Mouse (Mus musculus) skeletal muscle tissue, adult 2 months (tissue): Measurements from ENCODE around the gene Specc1l.

ENCODE experiments used
- DNase-seq: peaks from one replicate; pipeline ENCODE4 v3.0.0-alpha.2; 2012; ENCODE audit warnings: low read depth, low spot score

The Specc1l gene

DNA sequence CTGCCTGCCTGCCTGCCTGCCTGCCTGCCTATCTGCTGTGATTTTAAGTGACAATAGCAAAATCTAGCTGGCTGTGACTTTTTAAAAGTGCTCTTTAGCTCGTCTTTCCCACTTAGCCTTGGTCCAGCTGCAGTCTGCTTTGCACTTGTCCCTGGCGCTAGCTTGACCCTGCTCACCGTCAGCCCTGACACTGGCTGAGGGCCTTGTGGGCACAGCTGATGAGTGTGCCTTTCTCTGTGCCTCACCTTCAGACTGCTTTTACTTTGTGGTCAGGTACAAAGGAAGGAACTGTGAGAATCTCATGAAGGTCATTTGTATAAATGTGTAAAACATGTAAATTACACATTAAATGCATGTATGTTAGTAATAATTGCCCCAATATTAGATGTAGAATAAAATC, 12.3 kb downstream of the Specc1l start:
- DNase-seq, result no peak

DNA sequence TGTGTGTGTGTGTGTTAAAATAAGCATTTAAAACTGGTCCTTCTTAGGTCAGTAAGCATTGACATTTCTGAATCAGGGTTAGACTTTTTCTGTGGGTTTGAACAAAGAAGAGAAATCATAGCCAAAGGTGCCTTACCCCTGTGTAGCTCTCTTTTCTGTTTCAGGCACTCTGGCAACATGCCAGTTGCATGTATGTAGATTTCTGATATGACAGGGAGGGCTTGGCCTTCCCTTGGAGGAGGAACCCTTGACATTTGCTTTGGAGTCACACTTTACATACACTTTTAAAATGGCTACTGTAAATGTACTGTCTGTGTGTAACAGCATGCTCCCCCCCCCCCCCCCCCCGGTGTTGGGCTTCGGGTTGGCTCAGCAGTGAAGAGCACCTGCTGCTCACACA, 12.8 kb downstream of the Specc1l start:
- no peak for DNase-seq

DNA sequence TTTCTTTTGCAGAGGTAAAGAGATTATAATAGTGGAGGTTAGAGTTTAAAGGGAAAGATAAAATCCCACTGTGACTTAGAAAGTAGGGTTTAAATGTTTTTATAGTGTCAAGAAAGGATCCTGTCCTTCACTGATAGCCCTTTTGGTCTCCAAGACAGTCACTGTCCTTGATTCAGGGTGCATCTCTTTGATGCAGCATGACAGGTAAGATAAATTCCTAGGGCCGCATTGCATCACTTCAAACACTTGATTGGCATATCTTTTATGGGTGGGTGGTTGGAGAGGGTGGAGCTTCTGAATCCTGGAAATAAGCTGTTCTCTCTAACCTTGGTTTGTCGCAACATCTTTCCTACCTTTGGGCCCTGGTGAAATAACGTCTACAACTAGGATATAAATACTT, 15.5 kb downstream of the Specc1l start:
- DNase-seq, result no peak

DNA sequence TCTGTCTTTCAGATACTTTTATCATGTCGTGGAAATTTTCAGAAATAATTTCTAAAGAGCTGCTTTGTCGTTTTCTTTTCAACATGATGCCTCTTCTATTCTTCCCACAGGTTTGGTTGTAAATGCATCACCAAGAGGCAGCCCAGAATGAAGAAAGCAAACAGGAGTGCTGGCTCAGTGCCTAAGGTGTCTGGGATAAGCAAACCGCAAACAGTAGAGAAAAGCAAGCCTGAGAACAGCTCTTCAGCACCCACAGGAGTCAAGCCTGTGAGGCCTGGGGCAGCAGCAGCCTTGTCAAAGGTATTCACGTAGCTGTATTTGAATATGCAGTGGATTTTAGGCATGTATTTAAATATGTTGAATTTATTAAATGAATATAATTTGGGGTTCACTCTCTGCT, 18.7 kb downstream of the Specc1l start:
- no peak for DNase-seq

DNA sequence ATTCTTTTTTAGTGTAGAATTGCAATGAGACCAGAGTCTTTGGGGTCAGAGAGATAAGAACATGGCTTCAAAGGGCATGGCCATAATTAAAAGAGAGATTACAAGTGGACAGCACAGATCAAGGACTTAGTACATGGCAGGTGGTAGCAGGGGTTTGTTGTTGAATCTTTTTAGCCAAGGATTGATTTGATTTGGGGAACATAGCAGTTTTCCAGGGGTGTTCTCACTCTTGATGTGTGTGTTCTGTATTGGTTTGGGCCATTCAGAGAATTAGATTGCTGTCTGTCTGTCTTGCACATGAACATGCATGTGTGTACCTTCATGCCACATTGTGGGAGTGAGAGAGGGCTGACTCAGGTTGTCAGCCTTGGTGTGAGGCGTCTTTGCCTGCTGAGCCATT, 20.0 kb downstream of the Specc1l start:
- DNase-seq, result no peak

DNA sequence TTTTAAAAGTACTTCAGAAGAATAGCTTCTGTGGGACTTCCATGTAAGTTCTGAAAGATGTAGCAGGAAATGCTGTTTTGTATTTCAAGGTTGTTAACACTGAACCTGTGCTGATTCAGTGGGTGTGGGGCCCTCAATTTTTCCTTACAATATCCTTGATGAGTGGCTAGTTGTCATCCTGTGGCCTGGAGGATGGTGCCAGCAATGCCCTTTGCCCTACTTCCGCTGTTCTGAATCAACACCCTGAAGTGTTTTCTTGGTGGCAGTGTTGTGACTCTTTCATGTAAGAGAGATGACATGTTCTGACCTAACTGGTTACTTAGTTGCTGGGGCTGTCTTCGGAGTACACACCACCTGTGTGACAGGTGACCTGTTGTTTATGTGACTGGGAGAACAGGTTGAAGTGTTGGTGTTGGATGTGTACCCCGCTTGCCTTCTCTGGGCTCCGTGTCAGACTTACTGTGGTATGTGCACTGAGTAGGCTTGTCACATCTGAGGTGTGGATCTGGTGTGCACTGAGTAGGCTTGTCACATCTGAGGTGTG, 20.8 kb downstream of the Specc1l start:
- no peak for DNase-seq

DNA sequence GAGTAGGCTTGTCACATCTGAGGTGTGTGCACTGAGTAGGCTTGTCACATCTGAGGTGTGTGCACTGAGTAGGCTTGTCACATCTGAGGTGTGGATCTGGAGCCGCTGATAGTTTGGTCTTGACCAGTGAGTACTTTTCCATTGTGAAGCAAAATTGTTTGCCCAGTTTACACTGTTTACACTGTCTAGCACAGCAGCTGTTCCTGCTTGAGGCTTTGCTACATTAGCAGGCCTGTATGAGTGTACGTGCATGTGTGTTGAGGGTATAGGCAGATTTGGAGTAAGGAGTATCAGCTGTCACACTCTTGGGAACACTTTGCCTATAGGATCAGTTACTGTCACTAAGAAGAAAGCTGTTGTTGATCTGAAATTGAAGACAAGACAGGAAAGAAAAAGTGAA, 21.6 kb downstream of the Specc1l start:
- DNase-seq, result no peak

DNA sequence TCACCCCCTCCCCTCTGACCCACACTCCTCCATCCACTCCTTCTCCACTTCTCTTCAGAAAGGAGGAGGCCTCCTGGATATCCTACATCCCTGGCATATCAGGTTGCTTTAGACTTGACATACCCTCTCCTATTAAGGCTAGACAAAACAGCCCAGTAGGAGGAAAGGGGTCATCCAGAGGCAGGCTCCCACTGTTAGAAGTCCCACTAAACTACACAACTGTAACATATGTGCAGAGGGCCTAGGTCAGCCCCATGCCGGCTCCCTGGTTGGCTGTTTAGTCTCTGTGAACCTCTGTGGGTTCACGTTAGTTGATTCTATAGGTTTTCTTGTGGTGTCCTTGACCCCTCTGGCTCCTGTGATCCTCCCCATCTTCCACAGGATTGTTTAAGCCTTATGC, 23.9 kb downstream of the Specc1l start:
- DNase-seq, result no peak

DNA sequence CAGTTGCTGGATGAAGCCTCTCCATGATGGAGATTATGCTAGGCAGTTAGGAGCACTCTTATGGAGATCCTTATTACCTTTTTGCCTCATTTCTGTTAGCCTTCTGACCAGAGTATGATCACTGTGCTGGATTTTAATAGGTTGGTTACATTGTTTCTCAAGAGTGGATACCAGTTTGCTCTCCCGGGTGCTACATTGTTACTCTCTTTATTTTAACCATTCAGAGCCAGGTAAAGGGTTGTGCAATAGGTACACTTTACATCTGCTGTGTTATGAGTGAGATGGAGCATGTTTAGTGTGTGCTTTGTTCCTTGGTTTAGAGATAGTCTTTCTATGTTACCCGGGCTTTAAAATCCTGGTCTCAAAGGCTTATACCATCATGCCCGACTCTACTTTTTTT, 24.3 kb downstream of the Specc1l start:
- DNase-seq, result no peak

DNA sequence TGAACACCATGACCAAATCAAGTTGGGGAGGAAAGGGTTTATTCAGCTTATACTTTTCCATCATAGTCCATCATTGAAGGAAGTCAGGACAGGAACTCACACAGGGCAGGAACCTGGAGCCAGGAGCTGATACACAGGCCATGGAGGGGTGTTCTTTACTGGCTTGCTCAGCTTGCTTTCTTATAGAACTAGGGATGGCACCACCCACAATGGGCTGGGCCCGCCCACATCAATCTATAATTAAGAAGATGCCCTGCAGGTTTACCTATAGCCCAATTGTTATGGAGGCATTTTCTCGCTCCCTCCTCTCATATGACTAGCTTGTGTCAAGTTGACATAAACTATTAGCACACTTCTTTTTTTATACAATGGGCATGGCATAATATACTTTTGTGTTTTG, 25.3 kb downstream of the Specc1l start:
- DNase-seq, result no peak

DNA sequence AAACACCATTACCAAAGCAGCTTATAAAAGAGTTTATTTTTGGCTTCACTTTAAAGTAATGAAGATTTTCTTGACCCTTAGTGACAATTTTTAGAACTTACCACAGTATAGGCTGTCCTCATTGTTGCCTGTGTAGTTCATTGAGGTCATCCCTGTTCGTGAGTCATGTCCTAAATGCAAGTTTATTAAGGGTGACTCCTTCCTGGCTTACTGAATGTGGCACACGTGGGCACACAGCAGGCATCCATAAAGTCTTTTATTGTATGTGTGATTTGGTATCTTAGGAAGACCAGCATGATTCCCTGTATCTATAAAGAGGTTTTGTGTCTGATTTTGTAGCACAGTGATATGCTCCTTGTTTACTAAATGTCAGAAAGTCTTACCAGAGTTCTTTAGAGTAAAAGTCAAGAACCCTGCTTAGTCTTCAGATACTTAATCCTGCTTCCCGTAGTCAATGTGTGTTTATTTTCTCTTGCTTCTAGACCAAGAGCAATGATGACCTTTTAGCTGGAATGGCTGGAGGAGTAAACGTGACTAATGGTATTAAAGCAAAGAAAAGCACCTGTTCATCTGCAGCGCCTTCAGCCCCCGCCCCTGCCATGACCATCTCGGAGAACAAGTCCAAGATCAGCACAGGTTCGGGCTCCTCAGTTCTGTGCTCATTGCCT, 28.8 kb downstream of the Specc1l start:
- no peak for DNase-seq

DNA sequence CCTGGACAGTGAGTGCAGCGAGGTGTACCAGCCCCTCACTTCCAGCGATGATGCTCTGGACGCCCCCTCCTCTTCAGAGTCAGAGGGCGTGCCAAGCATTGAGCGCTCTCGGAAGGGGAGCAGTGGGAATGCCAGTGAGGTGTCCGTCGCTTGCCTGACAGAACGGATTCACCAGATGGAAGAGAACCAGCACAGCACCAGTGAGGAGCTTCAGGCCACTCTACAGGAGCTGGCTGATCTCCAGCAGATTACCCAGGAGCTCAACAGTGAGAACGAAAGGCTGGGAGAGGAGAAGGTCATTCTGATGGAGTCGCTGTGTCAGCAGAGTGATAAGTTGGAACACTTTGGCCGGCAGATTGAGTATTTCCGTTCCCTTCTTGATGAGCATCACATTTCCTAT, 33.9 kb downstream of the Specc1l start:
- DNase-seq, result no peak

DNA sequence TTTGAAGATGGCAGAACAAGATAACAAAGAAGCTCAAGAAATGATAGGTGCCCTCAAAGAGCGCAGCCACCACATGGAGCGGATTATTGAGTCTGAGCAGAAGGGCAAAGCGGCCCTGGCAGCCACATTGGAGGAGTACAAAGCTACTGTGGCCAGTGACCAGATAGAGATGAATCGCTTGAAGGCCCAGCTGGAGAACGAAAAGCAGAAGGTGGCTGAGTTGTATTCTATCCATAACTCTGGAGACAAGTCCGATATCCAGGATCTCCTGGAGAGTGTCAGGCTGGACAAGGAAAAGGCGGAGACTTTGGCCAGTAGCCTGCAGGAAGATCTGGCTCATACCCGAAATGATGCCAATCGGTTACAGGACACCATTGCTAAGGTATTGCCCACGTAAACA, 34.5 kb downstream of the Specc1l start:
- no peak for DNase-seq

DNA sequence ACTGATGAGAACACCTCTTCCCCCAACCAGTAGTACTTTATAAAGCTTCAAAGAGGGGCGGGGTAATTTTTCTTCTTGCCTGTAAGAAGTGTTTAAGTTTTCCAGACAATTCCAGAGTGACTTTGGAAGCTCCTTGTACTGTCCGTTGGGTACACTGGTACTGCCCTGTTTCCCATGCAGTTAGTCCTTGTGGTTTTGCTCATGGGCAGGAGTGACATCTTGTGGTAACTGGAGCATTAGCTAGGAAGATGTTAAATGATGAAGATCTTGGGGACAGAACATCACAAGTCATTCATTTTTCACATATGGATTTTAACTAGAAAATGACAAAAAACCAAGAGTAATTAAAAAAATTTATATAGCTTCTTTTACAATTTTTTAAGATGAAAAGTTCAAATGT, 39.1 kb downstream of the Specc1l start:
- DNase-seq, result peak; percentile 17

DNA sequence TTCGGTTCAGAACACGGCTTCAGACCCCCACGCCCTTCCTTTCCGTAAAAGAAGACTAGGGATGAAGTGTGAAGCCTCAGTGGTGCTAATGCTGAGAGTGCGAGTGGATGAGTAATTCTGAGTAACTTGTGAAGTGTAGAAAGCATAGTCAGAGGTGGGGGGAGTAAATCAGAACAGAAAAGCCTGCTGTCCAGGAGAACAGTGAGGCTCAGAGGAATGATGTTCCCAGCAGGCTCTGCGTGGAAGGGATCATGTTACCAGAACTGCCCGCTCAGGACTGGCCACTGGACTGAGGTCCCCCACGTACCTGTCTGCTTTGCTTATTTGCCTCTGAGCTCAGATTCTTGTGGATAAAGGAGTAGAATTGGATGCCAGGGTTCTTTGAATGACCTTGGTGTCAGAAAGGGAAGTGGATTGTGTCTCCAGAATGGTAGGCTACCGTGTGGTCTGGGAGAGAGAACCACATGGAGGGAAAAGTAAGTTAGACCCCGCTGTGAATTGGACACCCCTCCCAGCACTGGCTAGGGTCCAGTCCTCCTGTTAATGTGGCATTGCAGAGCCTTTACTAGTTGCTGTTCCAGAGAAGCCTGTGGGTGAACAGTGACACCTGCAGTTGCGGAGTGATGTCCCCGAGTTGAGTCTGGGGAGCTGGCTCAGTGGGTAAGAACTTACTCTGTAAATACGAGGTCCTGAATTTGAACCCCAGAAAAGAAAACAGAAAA, 40.6 kb downstream of the Specc1l start:
- no peak for DNase-seq

DNA sequence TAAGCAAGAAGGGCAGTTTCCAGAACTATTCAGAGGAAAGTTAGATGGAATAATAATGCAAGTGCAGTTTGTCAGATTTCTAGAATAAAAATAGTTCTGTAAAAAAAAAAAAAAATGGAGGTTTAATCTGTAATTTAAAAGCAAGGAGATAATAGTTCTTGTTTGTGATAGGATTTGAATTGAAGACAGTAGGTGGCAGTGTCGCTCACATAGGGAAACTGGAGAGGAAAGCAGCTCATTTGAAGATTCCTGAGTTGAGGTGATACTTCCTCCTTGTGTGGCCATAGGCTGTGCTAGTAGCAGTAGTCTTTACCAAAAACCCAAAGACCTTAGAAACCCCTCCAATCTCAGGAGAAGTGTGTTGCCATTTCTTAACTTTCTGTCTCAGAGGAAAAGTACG, 43.2 kb downstream of the Specc1l start:
- DNase-seq, result peak; percentile 10

DNA sequence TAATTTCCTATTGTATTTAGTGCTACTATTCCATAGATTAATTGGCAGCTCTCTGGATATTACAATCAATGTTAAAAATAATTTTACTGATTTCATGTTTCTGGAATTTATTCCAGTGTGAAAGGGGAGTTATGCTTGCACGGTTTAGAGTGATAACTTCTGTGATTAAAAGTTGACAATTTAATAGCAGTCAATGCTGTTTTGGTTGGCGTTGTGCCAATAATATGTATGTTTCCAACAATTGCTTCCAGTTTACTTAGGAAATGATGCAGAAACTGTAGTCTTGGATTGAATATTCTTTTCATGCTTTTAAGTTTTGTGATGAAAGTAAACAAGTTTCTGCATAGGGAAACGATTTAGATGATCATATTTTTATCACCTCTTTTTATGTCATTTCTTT, 45.5 kb downstream of the Specc1l start:
- no peak for DNase-seq

DNA sequence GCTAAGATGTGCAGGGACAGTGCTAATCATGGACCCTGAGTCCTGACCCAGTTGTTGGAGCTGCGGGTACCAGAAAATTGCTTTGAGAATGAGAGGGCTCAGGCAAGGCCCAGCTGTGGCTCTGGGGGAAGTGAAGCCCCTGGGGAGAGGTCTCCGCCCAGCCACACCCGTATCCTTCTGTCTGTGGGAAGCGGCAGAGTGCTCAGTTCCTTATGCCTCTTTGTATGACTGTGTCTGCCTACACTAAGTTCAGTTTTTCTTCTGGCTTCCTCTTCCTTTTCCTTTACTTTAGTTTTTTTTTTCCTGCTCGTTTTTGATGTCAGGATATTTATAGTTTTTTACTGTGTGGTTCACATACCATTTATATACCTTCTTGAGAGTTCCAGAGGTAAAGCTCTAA, 46.4 kb downstream of the Specc1l start:
- peak; percentile 38 for DNase-seq

DNA sequence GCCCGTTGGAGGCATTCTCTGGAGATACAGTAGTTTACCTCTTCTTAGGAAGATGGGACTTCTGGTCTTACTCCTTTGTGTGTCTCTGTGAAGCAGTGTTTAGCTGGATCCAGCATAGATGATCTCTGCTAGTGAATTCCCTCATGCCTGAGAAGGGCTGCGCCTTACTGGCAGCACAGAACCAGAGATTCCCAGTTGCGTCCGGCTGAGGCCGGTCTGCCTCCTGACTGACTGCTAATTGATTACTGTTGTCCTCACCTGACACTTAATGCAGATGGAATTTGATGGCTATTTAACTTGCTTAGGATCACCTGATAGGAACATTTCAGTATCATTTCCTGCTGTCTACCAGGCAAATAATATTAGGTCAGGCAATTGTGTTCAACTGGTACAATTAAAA, 49.4 kb downstream of the Specc1l start:
- no peak for DNase-seq

DNA sequence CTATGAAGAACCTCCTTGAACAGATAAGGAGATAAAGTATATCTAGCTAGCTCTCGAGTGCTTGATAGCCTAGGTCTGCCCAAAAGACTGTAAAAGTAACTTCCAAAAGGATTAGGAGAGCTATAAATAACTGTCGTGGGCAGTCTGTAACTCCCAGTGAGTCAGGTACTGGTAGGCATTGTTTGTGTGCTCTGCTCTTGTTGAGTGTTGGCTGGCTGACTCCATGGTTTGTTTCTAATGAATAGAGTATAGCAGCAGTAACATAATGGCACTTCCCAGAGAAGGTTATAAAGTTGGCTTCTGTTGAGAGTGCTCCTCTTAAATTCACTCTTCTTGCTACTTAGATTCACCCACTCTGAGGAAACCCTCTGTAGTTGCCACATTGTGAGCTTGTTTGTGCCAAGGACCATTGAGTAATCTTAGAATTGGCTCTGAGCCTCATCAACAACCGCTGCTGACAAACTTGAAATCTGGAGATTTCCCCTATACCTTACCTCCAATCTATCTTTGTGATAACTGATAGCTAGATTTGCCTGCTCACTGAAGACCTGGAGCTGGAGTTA, 53.2 kb downstream of the Specc1l start:
- no peak for DNase-seq

DNA sequence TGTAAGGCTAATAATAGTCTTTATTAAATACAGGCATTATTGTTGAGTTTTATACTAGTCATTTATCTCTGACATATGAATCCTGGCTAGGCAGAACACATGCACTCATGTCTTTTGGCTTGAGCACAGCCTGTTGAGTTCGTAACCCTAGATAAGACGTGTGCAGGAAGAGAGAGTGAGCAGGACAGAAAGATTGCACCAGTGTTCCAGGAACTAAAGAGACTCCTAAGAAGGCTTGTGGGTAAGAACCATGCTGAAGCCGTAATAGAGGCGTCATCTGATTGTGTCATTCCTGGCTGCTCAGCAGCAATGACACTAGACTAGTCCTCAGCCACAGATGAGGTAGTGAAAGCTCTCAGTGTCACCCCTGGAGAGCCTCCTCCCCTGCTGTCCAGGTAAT, 61.1 kb downstream of the Specc1l start:
- no peak for DNase-seq

DNA sequence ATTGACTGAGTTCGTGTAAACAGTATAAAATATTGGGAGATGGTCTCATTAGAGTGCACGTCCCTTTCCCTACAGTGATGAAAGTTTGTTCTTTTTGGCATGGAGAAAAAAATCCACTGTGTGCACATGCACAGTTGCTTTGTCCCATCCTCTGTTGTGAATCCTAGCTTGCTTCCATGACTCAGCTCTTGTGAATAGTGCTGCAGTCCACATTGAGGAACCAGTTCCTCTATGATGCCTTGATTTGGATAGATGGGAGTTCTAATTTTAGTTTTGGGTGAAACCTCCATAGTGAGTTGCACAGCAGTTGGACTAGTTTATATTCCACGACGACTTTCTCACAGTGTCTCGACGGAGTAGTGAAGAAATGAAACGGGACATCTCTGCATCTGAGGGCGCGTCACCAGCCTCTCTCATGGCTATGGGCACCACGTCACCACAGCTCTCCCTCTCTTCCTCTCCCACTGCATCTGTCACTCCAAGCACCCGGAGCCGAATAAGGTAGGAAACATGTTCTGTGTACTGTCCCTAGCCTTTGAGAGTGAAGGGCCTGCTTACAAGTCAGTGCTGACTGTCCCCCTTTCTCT, 64.6 kb downstream of the Specc1l start:
- no peak for DNase-seq

DNA sequence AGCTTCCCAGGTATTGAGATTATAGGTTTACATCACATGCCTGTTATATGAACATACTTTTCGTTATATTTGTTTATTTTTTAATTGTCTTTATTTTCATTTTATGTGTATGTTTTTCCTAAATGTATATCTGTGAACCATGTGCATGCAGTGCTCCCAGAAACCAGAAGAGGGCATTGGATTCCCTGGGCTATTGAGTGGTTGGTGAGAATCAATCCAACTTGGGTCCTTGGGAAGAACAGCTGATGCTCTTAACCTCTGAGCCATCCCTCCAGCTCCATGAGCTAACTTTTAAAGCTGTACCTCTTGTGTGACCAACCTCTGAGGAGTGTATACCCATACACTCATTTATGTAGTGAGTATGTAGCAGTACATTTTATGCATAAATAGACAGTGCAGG, 65.6 kb downstream of the Specc1l start:
- DNase-seq, result no peak
